Mouse (Mus musculus): ENCODE data around the gene Slc25a25. TPM values are rescaled to one million over a fixed set of nuclear protein-coding genes. Genes with fewer than 3 reads are reported as not detected.

The Slc25a25 gene
- polyA plus RNA-seq, 1 experiment from 2014 or later = 47.7 TPM

DNA sequence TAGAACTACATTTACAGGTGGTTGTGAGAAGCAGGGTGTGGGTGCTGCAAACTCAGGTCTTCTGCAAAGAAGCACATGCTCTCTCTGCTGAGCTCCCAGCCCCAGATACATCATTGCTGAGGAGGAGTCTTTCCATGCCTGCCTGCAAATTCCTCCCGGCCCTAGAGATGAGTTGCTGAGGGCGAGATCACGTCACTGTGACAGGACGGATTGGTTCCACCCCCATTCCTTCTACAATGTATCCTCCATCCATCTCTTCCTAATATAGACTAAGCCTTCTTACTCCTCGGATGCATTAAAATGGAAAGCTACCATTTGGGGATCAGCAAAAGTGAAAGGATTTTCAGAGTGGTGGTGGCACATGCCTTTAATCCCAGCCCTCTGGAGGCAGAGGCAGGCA, 25.7 kb downstream of the Slc25a25 start:
- Histone ChIP-seq H3K4me1 (replicated peaks; ENCODE audit: control insufficient read depth, insufficient read depth, low read length) (peaks cover 41% of the 10 kb centered on the region), H3K36me3 (ENCODE audit: control insufficient read depth, insufficient read depth) (peaks cover 4% of the 10 kb centered on the region; the same call in 1 of the 2 replicates), H3K27ac (ENCODE audit: low read length) (no peak overlapping the region), H3K9ac (replicated peaks; ENCODE audit: low read depth, low read length) (no peak overlapping the region), H3K9me3 (ENCODE audit: control insufficient read depth, low read length) (no peaks in the 10 kb centered on the region), H3K4me2 (ENCODE audit: low read length) (no peak overlapping the region), H3K4me3 (replicated peaks; ENCODE audit: low read length) (no peak overlapping the region), H3K27me3 (replicated peaks; ENCODE audit: control insufficient read depth, insufficient read depth, low read length) (no peaks in the 10 kb centered on the region)
- 80% methylated on average over 5 of the region's 5 CpGs for whole genome bisulfite sequencing
- ATAC-seq = no peak

DNA sequence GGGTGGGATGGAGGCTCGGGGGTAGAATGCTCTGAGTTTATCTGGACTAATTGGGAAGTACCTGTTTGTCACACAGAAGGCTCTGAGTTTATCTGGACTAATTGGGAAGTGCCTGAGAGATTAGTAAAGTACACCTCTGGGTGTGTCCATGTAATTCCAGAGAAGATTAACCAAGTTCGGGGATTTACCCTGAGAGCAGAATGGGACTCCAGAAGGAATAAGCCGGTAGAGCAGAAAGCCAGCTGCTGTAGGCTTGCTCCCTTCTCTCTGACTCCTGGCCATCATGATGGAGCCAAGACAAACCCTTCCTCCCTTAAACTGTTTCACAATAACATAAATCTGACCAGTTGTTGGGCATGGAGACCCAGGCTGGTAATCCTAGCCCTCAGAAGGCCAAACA, 26.4 kb downstream of the Slc25a25 start:
- peaks cover 33% of the 10 kb centered on the region for H3K4me1 ChIP-seq (replicated peaks; ENCODE audit: control insufficient read depth, insufficient read depth, low read length)
- H3K27ac ChIP-seq (ENCODE audit: low read length) = 0 out of 2 replicates have a peak overlapping the region, but pooled peaks have one; percentile 37

DNA sequence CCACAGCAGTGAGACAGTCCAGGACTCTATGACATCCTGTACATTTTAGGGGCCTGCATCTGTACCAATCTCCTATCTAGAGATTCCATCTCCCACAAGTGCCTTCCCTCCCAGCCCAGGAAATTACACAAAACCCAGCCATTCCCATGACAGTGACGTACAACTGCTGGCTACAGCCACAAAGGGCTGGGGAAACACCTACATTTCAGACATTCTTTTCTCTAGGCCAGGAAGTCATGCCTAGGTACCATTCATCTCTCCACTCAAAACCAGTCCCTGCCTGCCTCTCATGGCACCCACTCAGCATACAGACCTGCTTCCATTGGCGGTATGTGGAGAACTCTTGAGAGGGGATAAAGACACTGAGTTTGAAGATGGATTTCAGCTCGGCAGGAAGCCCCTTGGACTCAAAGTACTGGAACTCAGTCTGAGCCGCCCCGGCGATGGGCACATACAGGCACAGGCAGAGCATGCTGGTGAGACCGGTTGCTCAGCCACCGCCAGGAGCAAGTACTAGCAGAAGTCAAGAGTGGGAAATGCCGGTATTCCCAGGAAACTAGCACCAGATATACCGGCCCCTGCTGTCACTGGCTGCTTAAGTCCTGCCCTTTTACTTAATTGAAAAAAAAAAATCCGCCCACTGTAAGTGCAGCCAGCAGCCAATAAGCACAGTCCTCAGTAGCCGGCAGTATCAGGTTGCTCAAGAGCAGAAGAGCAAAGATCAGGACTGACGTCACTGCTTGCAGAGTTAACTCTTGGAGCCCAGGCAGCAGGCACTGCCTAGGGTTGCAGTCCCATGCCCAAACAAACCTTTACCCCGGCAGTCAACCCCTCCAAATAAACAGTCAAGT, 27.5 kb downstream of the Slc25a25 start:
- Histone ChIP-seq H3K9ac (replicated peaks; ENCODE audit: low read depth, low read length) (peak overlapping the region; percentile 53), H3K36me3 (ENCODE audit: control insufficient read depth, insufficient read depth) (peaks cover 18% of the 10 kb centered on the region), H3K4me3 (replicated peaks; ENCODE audit: low read length) (peak overlapping the region; percentile 34), H3K4me2 (ENCODE audit: low read length) (peak overlapping the region; percentile 53), H3K9me3 (ENCODE audit: control insufficient read depth, low read length) (no peaks in the 10 kb centered on the region), H3K4me1 (replicated peaks; ENCODE audit: control insufficient read depth, insufficient read depth, low read length) (peaks cover 22% of the 10 kb centered on the region), H3K27me3 (replicated peaks; ENCODE audit: control insufficient read depth, insufficient read depth, low read length) (no peaks in the 10 kb centered on the region), H3K27ac (ENCODE audit: low read length) (0 out of 2 replicates have a peak overlapping the region, but pooled peaks have one; percentile 9)
- 3% methylated on average over 14 of the region's 14 CpGs for WGBS
- peak; percentile 57 for ATAC-seq

More for the DNA sequence above, 26.4 kb downstream of the Slc25a25 start:
- no peak for ATAC-seq
- H3K4me3 ChIP-seq (replicated peaks; ENCODE audit: low read length) = no peak overlapping the region
- no peaks in the 10 kb centered on the region for H3K9me3 ChIP-seq (ENCODE audit: control insufficient read depth, low read length)
- H3K4me2 ChIP-seq (ENCODE audit: low read length) = no peak overlapping the region
- no peak overlapping the region for H3K9ac ChIP-seq (replicated peaks; ENCODE audit: low read depth, low read length)
- 10% methylated on average over 3 of the region's 3 CpGs for WGBS
- peaks cover 9% of the 10 kb centered on the region for H3K36me3 ChIP-seq (ENCODE audit: control insufficient read depth, insufficient read depth)
- no peaks in the 10 kb centered on the region for H3K27me3 ChIP-seq (replicated peaks; ENCODE audit: control insufficient read depth, insufficient read depth, low read length)

DNA sequence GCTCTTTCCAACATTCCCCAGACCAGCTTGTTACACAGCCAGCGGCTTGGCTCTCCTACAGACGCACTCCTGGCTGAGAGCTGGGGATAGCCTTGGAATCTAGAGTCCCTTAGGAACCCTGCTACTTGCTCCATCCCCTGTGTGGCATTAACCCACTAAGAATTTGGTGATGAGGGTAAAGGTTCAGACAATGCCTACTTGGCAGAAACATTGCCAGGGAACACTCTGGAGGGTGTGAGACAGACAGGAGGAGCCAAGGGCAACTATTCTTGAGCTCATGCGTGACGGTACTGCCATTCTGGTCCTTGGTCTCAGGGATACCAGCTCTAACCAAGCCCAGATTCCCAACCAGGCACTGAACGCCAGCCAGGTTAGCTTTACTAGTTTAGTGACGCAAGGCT, 29.4 kb downstream of the Slc25a25 start:
- no peak overlapping the region for H3K4me2 ChIP-seq (ENCODE audit: low read length)
- H3K4me1 ChIP-seq (replicated peaks; ENCODE audit: control insufficient read depth, insufficient read depth, low read length) = peaks cover 11% of the 10 kb centered on the region
- H3K27me3 ChIP-seq (replicated peaks; ENCODE audit: control insufficient read depth, insufficient read depth, low read length) = no peaks in the 10 kb centered on the region
- 97% methylated on average over 6 of the region's 6 CpGs for WGBS
- H3K36me3 ChIP-seq (ENCODE audit: control insufficient read depth, insufficient read depth) = peaks cover 34% of the 10 kb centered on the region
- no peak overlapping the region for H3K9ac ChIP-seq (replicated peaks; ENCODE audit: low read depth, low read length)
- H3K27ac ChIP-seq (ENCODE audit: low read length) = no peak overlapping the region
- no peak overlapping the region for H3K4me3 ChIP-seq (replicated peaks; ENCODE audit: low read length)
- no peaks in the 10 kb centered on the region for H3K9me3 ChIP-seq (ENCODE audit: control insufficient read depth, low read length)
- no peak for ATAC-seq

DNA sequence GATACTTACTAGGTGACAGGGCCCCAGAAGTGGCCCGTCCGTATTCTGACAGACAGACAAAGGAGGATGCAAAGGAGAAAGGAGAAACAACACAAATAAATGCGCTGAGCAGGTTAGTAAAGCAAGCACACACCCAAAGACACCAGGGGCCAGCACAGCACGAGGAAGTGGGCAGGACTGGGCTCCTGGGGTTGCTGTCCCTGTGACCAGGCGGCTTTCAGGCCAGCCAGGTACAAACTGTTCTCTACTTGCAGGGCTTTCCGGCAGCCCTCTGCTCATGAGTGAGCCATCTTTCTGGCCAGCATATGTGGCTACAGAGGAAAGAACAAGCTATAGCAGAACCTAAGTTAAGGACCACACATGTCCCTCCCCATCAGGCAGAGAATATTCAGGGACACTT, 30.6 kb downstream of the Slc25a25 start:
- H3K9me3 ChIP-seq (ENCODE audit: control insufficient read depth, low read length) = no peaks in the 10 kb centered on the region
- H3K27ac ChIP-seq (ENCODE audit: low read length) = no peak overlapping the region
- WGBS = 75% methylated on average over 6 of the region's 6 CpGs
- H3K4me2 ChIP-seq (ENCODE audit: low read length) = no peak overlapping the region
- H3K27me3 ChIP-seq (replicated peaks; ENCODE audit: control insufficient read depth, insufficient read depth, low read length) = no peaks in the 10 kb centered on the region
- ATAC-seq = no peak
- H3K4me3 ChIP-seq (replicated peaks; ENCODE audit: low read length) = no peak overlapping the region
- H3K9ac ChIP-seq (replicated peaks; ENCODE audit: low read depth, low read length) = no peak overlapping the region
- peaks cover 11% of the 10 kb centered on the region for H3K4me1 ChIP-seq (replicated peaks; ENCODE audit: control insufficient read depth, insufficient read depth, low read length)
- H3K36me3 ChIP-seq (ENCODE audit: control insufficient read depth, insufficient read depth) = peaks cover 44% of the 10 kb centered on the region

DNA sequence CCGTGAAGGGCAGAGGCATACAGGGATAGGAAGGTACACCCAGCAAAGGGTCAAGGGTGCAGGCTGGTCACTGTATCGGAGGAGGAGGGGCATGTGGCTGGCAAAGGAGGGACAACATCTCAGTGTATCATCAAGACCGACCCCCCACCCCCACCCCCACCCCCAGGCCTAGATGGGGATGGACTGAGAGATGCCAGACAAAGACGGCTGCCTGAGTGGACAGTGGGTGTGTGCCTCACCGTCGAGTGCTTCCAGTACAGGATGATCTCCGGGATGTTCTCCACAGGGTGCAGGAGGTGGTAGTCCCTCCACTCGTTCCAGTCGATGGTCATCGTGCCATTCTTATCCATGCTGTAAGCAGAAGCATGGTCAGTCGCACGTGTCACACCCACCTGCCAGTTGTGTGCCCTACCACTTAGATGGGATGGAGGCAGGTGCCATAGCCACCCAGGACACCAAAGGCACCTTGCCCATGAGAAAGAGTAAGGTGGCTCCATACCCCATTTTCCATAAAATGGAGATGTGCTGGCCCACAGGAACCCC, 31.1 kb downstream of the Slc25a25 start:
- no peak for ATAC-seq
- WGBS = 93% methylated on average over 12 of the region's 12 CpGs
- H3K27me3 ChIP-seq (replicated peaks; ENCODE audit: control insufficient read depth, insufficient read depth, low read length) = no peaks in the 10 kb centered on the region
- no peaks in the 10 kb centered on the region for H3K9me3 ChIP-seq (ENCODE audit: control insufficient read depth, low read length)
- no peak overlapping the region for H3K27ac ChIP-seq (ENCODE audit: low read length)
- no peak overlapping the region for H3K4me2 ChIP-seq (ENCODE audit: low read length)
- no peak overlapping the region for H3K4me3 ChIP-seq (replicated peaks; ENCODE audit: low read length)
- H3K4me1 ChIP-seq (replicated peaks; ENCODE audit: control insufficient read depth, insufficient read depth, low read length) = peaks cover 11% of the 10 kb centered on the region
- H3K9ac ChIP-seq (replicated peaks; ENCODE audit: low read depth, low read length) = no peak overlapping the region
- H3K36me3 ChIP-seq (ENCODE audit: control insufficient read depth, insufficient read depth) = peaks cover 48% of the 10 kb centered on the region

DNA sequence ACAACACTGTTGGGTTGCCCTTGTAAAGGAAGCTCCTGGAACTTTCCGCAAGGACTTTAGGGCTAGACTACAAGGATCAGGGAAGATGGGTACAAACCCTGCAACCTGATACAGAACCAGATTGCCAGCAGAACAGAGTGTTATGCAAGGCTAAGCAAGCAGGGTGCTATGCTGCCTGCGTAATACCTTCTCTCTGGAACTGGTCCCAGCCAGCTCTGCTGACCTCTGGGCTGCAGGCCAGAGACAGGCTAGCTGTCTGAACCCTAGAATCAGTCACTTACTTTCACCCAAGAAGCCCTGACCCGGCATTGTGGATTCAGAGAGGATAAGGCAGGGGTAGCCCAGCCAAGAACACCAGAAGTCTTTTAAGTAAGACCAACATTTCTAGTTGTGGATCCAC, 31.9 kb downstream of the Slc25a25 start:
- H3K27me3 ChIP-seq (replicated peaks; ENCODE audit: control insufficient read depth, insufficient read depth, low read length) = no peaks in the 10 kb centered on the region
- H3K4me2 ChIP-seq (ENCODE audit: low read length) = no peak overlapping the region
- ATAC-seq = no peak
- H3K9ac ChIP-seq (replicated peaks; ENCODE audit: low read depth, low read length) = no peak overlapping the region
- H3K27ac ChIP-seq (ENCODE audit: low read length) = no peak overlapping the region
- H3K36me3 ChIP-seq (ENCODE audit: control insufficient read depth, insufficient read depth) = peaks cover 54% of the 10 kb centered on the region
- H3K9me3 ChIP-seq (ENCODE audit: control insufficient read depth, low read length) = no peaks in the 10 kb centered on the region
- H3K4me3 ChIP-seq (replicated peaks; ENCODE audit: low read length) = no peak overlapping the region
- H3K4me1 ChIP-seq (replicated peaks; ENCODE audit: control insufficient read depth, insufficient read depth, low read length) = peaks cover 11% of the 10 kb centered on the region
- 92% methylated on average over 3 of the region's 3 CpGs for WGBS

DNA sequence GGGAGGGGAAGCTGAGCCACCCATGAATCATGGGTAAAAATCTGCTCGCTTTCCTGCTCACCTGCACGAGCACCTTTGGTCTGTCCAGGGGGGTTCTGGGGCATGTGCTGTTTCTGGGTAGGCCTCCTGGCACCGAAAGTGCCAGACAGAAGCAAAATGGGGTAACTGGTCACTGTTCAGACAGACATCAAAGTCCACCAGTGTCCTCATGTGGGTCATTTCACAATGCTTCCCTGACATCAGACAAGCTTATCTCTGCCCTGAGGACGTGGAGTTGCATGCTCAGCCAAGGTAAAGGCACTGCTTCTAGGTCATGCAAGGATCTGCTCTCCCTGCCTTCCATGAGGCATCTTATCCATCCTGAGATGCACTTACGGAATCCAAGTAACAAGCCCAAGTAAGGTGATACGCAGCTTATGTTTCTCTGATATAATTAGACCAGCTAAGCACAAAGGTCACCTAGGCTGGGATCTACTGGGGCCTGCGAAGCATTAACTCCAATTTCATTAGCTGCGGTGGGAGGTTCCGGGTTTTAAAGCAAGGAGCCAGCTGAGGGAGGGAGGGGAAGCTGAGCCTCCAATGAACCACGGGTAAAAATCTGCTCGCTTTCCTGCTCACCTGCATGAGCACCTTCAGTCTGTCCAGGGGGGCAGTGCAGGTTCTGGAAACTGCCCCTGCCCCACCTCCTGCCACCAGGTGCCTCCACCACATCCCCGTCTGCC, 32.7 kb downstream of the Slc25a25 start:
- H3K27me3 ChIP-seq (replicated peaks; ENCODE audit: control insufficient read depth, insufficient read depth, low read length) = no peaks in the 10 kb centered on the region
- H3K27ac ChIP-seq (ENCODE audit: low read length) = no peak overlapping the region
- peaks cover 5% of the 10 kb centered on the region for H3K4me1 ChIP-seq (replicated peaks; ENCODE audit: control insufficient read depth, insufficient read depth, low read length)
- ATAC-seq = no peak
- no peak overlapping the region for H3K4me3 ChIP-seq (replicated peaks; ENCODE audit: low read length)
- no peaks in the 10 kb centered on the region for H3K9me3 ChIP-seq (ENCODE audit: control insufficient read depth, low read length)
- 91% methylated on average over 12 of the region's 12 CpGs for WGBS
- peaks cover 54% of the 10 kb centered on the region for H3K36me3 ChIP-seq (ENCODE audit: control insufficient read depth, insufficient read depth)
- H3K9ac ChIP-seq (replicated peaks; ENCODE audit: low read depth, low read length) = no peak overlapping the region
- no peak overlapping the region for H3K4me2 ChIP-seq (ENCODE audit: low read length)

DNA sequence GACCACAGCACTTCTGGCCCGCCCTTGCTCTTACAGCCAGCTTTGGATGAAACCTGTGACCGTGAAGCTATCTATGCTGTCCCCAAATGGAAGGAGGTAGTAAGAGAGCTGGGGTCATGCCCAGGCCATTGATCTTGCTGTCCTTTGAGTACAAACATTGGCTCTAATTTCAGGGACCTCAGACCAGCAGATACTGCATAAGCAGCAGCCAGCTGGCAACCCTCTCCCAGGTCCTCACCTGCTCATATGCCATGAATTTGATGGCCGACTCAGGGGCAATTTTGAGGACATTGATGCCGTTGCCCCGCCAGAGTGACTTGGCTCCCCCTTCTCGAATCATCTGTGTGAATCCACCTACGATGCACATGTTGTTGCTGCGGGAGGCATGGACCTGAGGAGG, 33.8 kb downstream of the Slc25a25 start:
- H3K9me3 ChIP-seq (ENCODE audit: control insufficient read depth, low read length) = no peaks in the 10 kb centered on the region
- H3K36me3 ChIP-seq (ENCODE audit: control insufficient read depth, insufficient read depth) = peaks cover 54% of the 10 kb centered on the region
- H3K9ac ChIP-seq (replicated peaks; ENCODE audit: low read depth, low read length) = no peak overlapping the region
- ATAC-seq = no peak
- H3K4me1 ChIP-seq (replicated peaks; ENCODE audit: control insufficient read depth, insufficient read depth, low read length) = no peaks in the 10 kb centered on the region
- H3K4me3 ChIP-seq (replicated peaks; ENCODE audit: low read length) = no peak overlapping the region
- no peak overlapping the region for H3K27ac ChIP-seq (ENCODE audit: low read length)
- WGBS = 92% methylated on average over 8 of the region's 8 CpGs
- H3K27me3 ChIP-seq (replicated peaks; ENCODE audit: control insufficient read depth, insufficient read depth, low read length) = no peaks in the 10 kb centered on the region
- H3K4me2 ChIP-seq (ENCODE audit: low read length) = no peak overlapping the region
